In the genomic region with DNA sequence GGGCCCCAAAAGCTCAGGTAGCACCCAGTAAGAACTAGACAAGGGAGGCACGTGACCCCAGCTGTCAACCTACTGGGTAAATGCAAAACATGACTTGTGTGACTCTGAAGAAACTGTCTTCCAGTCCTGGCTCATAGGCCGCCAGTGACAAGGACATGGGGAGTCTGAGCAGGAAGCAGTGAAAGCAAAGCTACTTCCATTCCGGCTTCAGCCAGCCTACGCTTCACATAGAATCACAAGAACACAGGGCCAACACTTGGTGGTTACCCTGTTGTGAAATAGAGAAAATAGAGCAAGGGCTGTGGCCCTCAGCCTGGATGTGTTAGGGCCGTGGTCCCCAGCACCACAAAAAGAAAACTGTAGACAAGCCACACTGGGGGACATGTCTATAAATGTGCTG, we compare ENCODE assay signal across 20 mouse cellular contexts. TPM values are rescaled to one million over a fixed set of nuclear protein-coding genes. Genes with fewer than 3 reads are reported as not detected.
A peak's percentile ranks its signal among the peaks of the same experiment; 100 is the strongest.
DNase-seq lines count a peak whose midpoint lies in the region; ATAC-seq lines count a peak whose summit lies in the region.
"Had no signal": no experiment of that assay in that cellular context is flagged by ENCODE, and none has a peak within 500 bp of the region (broad histone marks: within the 10 kb centered on the region; RNA-seq: fewer than 3 reads in every experiment).

No protein-coding gene starts in this region.

- no peak overlapping the region for H3K4me2 ChIP-seq in midbrain, embryonic 11.5 days

- no peaks in the 10 kb centered on the region for H3K4me1 ChIP-seq in midbrain, embryonic 11.5 days (ENCODE audit: control insufficient read depth, insufficient read depth, low read length)
- H3K4me1 ChIP-seq in midbrain, embryonic 10.5 days, result no peaks in the 10 kb centered on the region
- H3K4me1 ChIP-seq in embryonic facial prominence, embryonic 10.5 days, result 0 out of 2 replicates have a peak, but pooled peaks cover 3% of the 10 kb centered on the region

- H3K4me3 ChIP-seq in midbrain, embryonic 11.5 days (ENCODE audit: low read depth, low read length), result no peak overlapping the region
- H3K4me3 ChIP-seq in midbrain, embryonic 10.5 days, result no peak overlapping the region
- no peak overlapping the region for H3K4me3 ChIP-seq in embryonic facial prominence, embryonic 10.5 days

- H3K9me3 ChIP-seq in midbrain, embryonic 11.5 days (ENCODE audit: control insufficient read depth, low read length), result no peaks in the 10 kb centered on the region
- H3K9me3 ChIP-seq in midbrain, embryonic 10.5 days (replicated peaks), result no peaks in the 10 kb centered on the region
- no peaks in the 10 kb centered on the region for H3K9me3 ChIP-seq in embryonic facial prominence, embryonic 10.5 days
- H3K9me3 ChIP-seq: G1E had no signal

- 92% methylated on average over 5 of the region's 5 CpGs for WGBS in midbrain, embryonic 11.5 days
- 95% methylated on average over 5 of the region's 5 CpGs for WGBS in midbrain, embryonic 10.5 days
- 94% methylated on average over 5 of the region's 5 CpGs for WGBS in embryonic facial prominence, embryonic 10.5 days

- H3K36me3 ChIP-seq in midbrain, embryonic 11.5 days (ENCODE audit: control insufficient read depth, insufficient read depth, low read length), result peaks cover 34% of the 10 kb centered on the region
- peaks cover 80% of the 10 kb centered on the region for H3K36me3 ChIP-seq in midbrain, embryonic 10.5 days
- H3K36me3 ChIP-seq in embryonic facial prominence, embryonic 10.5 days (replicated peaks), result peaks cover 79% of the 10 kb centered on the region

- peak; percentile 62 for DNase-seq in midbrain, embryonic 11.5 days (ENCODE audit: low spot score, missing footprints)
- DNase-seq in midbrain, embryonic 10.5 days (ENCODE audit: low spot score), result no peak
- DNase-seq in adipocyte (ENCODE audit: low spot score), result peak; percentile 65
- no peak for DNase-seq in embryonic facial prominence, embryonic 10.5 days (ENCODE audit: low spot score)
- DNase-seq: adrenal gland, adult 2 months; adrenal gland, adult 8-10 months; adrenal gland, postnatal 10 days; adrenal gland, postnatal 14 days; adrenal gland, postnatal 25 days; adrenal gland, postnatal 36 days; B cell, adult 2 months; cerebellum, adult 11 months; cerebellum, adult 11-12 months; cerebellum, adult 18-20 months; cerebellum, adult 2 months had no signal

- H3K27ac ChIP-seq in midbrain, embryonic 11.5 days (ENCODE audit: low read depth, low read length), result no peak overlapping the region
- no peak overlapping the region for H3K27ac ChIP-seq in midbrain, embryonic 10.5 days (replicated peaks)
- H3K27ac ChIP-seq in embryonic facial prominence, embryonic 10.5 days (replicated peaks), result no peak overlapping the region

- H3K9ac ChIP-seq in midbrain, embryonic 11.5 days (ENCODE audit: low read length), result no peak overlapping the region

- H3K27me3 ChIP-seq in midbrain, embryonic 11.5 days (ENCODE audit: control insufficient read depth, insufficient read depth, low read length), result no peaks in the 10 kb centered on the region
- no peaks in the 10 kb centered on the region for H3K27me3 ChIP-seq in midbrain, embryonic 10.5 days (ENCODE audit: low read depth, poor library complexity, severe bottlenecking)
- no peaks in the 10 kb centered on the region for H3K27me3 ChIP-seq in embryonic facial prominence, embryonic 10.5 days (replicated peaks; ENCODE audit: low read depth, poor library complexity, severe bottlenecking)
- H3K27me3 ChIP-seq: CH12.LX, Patski had no signal

- no peak for ATAC-seq in midbrain, embryonic 11.5 days (ENCODE audit: low FRiP score)
- ATAC-seq: activated CD4-positive, CD25-positive, alpha-beta regulatory T cell, adult 4 months; CD4-positive, CD25-positive, alpha-beta regulatory T cell, adult 4 months; Patski had no signal

RNA-seq across cellular contexts. Expression of gene Lsm3, which starts 7.1 kb away (rescaled TPM):
- 285 and 305 TPM in 2 replicates for polyA plus RNA-seq in midbrain, embryonic 11.5 days (2014; fragmentation: Nextera tagmentation; extraction: Ambion mirVana)
- polyA plus RNA-seq in midbrain, embryonic 10.5 days (2016; fragmentation: Nextera tagmentation; extraction: Ambion mirVana), result 341 and 391 TPM in 2 replicates
- 444 and 453 TPM in 2 replicates for polyA plus RNA-seq in embryonic facial prominence, embryonic 10.5 days (2016; fragmentation: Nextera tagmentation; extraction: Ambion mirVana)

RNA-seq across cellular contexts. Expression of gene Xpc, which starts 7.1 kb away (rescaled TPM):
- 21.6 and 23.2 TPM in 2 replicates for polyA plus RNA-seq in midbrain, embryonic 11.5 days (2014; fragmentation: Nextera tagmentation; extraction: Ambion mirVana)
- polyA plus RNA-seq in midbrain, embryonic 10.5 days (2016; fragmentation: Nextera tagmentation; extraction: Ambion mirVana), result 22.8 and 24.3 TPM in 2 replicates
- 26.7 and 27.3 TPM in 2 replicates for polyA plus RNA-seq in embryonic facial prominence, embryonic 10.5 days (2016; fragmentation: Nextera tagmentation; extraction: Ambion mirVana)

RNA-seq across cellular contexts. Expression of gene Tmem43, which starts 49.3 kb away (rescaled TPM):
- 66.3 and 68.9 TPM in 2 replicates for polyA plus RNA-seq in midbrain, embryonic 11.5 days (2014; fragmentation: Nextera tagmentation; extraction: Ambion mirVana)
- polyA plus RNA-seq in midbrain, embryonic 10.5 days (2016; fragmentation: Nextera tagmentation; extraction: Ambion mirVana), result 72.0 and 74.8 TPM in 2 replicates
- 62.5 and 66.1 TPM in 2 replicates for polyA plus RNA-seq in embryonic facial prominence, embryonic 10.5 days (2016; fragmentation: Nextera tagmentation; extraction: Ambion mirVana)

RNA-seq across cellular contexts. Expression of gene Chchd4, which starts 49.5 kb away (rescaled TPM):
- polyA plus RNA-seq in midbrain, embryonic 11.5 days (2014; fragmentation: Nextera tagmentation; extraction: Ambion mirVana), result 25.3 and 26.7 TPM in 2 replicates
- polyA plus RNA-seq in midbrain, embryonic 10.5 days (2016; fragmentation: Nextera tagmentation; extraction: Ambion mirVana), result 30.7 and 34.3 TPM in 2 replicates
- 35.3 and 38.2 TPM in 2 replicates for polyA plus RNA-seq in embryonic facial prominence, embryonic 10.5 days (2016; fragmentation: Nextera tagmentation; extraction: Ambion mirVana)

Comparison
In these comparisons a context has a peak if more than half of its experiments do, and no peak if none do; other contexts are left out.
1. DNase-seq: peak in midbrain, embryonic 11.5 days (single experiment) and adipocyte (single experiment); none in midbrain, embryonic 10.5 days (single experiment) and embryonic facial prominence, embryonic 10.5 days (single experiment).